Mouse (Mus musculus): Measurements from ENCODE around the gene 0610037L13Rik.

0610037L13Rik gene

GRCm38 (mm10) chr4:107920336-107920735, 30.7 kb downstream of the 0610037L13Rik start:
- DNase-seq (ENCODE audit: low read depth, low spot score): no peak

- no peak for DNase-seq (ENCODE audit: low read depth, low spot score)
Measured at GRCm38 (mm10) chr4:107921152-107921695, 31.6 kb downstream of the 0610037L13Rik start.

DNA sequence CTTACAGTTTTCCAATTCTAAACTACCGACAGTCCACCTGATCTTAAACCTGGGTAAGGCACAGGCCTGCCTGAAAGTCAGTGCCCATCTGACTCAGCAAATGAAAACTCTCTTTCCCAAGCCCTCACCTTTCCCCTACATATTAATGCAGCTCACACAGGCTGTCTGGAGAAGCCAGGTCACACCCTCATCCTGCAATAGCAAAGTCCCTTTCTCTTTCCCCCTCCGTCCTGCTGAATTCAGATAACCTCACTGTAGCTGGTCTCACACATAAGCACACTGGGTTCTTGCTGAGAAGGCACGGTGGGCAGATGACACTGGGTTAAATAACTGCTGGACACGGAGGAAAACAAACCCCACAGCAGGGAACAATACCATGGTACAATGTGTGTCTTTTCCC, 32.3 kb downstream of the 0610037L13Rik start:
- no peak for DNase-seq (ENCODE audit: low read depth, low spot score)

DNA sequence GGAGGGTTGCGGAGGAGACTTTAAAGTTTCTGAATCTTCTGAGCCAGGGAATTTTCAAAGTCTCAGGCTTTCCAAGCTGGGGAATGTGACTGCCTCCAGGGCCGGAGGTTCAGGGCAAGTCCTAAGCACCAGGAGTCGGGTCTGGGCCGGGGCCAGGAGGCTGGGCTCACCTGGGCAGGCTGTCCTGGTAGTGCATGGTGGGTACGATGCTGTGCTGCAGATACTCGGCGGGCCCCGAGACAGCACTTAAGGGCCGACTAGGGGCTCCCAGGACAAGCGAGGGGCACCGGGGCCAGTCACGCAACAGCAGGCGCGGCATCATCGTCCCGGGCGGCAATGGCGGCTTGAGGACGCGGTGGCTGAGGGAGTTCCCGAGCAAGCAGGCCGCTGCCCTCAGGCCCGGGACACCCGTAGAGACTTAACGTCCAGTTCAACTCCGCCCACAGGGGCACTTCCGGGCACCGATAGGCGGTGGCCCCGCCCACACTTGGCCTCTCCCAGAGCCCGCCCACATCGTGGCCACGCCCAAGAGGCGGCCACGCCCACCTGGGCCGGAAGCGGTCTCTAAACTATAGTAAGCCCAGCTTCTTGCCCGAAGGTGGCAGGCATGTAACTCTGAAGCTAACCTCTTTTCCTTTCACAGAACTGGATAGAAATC, 33.7 kb downstream of the 0610037L13Rik start, which contains the start of gene Cpt2:
Cpt2 (minus strand) TSS at position 466 of the 658 bp plus-strand sequence.
- DNase-seq (ENCODE audit: low read depth, low spot score): peak; percentile 95

DNA sequence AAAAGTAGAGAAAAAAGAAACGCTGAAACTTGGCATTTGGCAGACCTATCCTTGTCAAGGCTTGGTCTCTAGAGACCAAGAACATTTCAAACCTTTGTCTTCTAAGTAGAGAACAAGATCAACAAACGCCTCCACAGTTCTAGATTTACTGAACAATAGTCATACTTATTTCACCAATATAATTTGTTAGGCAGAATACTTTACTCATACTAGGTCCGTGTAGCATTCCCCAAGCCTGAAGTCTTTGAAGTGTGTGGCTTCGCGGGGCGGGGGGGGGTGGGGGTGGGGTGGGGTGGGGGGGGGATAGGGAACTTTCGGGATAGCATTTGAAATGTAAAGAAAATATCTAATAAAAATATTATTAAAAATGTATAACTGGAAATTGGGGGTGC, 34.2 kb downstream of the 0610037L13Rik start:
- no peak for DNase-seq (ENCODE audit: low read depth, low spot score)

DNA sequence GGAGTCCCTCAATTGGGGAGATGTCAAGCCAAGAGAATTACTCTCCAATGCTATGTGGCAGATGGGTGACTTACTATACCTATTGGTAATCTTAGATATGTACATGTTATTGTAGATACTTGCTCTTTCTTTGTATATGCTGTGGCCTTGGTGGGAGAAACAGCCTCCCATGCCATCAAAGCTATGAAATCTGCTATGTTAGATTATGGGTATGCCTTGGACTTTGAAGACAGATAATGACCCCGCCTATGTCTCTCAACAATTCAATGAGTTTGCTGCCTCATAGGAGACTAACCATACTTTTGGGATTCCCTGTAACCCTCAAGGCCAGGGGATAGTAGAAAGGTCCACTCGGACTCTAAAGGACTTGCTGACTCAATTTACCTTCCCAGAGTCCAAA, 38.7 kb downstream of the 0610037L13Rik start:
- DNase-seq (ENCODE audit: low read depth, low spot score): no peak

DNA sequence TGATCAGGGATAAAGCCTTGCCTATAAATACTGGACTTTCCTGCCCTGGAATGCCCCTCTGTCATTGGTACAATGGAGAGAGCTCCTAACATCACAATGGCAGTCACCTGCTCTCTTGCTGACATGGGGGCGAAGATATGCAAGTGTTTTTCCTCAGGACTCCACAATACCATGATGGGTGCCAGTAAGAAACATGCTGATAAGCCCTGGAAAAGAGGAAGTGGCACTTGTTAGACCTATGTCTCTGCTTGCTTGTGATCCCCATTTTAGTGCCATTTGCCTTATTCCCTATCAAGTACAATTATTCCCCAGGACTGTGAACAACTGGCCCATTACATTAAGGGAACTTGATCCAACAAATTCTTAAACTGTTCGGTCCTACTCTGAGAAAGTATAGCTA, 39.1 kb downstream of the 0610037L13Rik start:
- DNase-seq (ENCODE audit: low read depth, low spot score): no peak

DNA sequence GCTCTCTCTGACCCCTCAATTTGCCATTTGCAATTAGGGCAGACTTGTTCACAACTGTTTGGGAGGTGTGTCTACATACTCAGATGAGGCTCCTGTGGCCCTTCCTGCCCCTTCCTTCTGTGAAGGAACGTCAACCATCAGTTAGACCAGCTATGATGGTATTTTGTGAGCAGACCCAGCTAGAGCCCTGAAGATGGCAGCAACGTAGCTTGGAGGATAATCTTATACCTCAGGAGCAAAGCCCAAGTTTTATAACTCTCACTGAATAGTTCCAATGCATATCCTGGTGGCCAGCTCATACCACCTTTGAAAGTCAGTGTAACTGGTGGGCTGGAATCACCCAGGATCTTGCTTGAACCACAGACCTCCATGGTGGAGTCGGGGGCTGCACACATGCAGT, 41.8 kb downstream of the 0610037L13Rik start:
- DNase-seq (ENCODE audit: low read depth, low spot score): no peak

- DNase-seq (ENCODE audit: low read depth, low spot score): no peak
Measured at GRCm38 (mm10) chr4:107933239-107933638, 43.6 kb downstream of the 0610037L13Rik start.

GRCm38 (mm10) chr4:107935254-107935653, 45.6 kb downstream of the 0610037L13Rik start:
- DNase-seq (ENCODE audit: low read depth, low spot score): no peak

DNA sequence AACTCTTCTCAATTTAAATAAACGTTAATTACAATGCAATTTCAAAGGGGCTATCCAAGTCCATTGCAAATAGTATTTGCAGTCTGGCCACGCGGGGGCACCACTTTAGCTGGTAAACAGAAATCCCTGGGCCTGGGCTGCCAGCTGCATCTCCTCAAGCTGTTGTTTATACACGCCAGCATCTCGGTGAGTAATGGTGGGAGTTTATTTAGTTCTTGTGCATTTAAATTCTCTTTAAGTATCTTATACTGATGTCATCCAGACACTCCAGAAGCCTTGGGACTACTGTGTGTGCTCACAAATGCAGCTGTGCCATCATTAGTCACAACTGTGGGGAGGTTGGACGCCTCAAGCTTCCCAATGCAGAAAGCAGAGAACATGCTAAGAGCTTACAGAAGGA, 47.7 kb downstream of the 0610037L13Rik start:
- DNase-seq (ENCODE audit: low read depth, low spot score): peak; percentile 49

DNA sequence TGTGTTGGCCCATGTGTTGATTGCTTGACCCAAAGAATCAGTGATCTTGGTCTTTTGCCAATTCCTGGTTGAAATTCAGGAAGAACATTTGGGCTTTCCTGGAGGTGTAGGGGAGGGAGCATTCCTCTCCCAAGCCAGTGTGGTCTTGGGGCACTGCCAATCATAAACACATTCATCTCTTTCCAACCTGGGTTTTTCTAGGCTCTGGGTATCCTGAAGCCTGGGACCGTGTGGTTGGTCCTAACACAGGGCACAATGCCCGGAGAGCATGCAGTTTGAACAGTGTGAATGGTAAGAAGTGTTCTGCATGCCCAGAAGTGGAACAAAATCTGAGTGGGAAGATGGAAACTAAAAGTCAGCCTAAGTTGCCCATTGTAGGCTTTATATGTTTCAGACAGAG, 48.5 kb downstream of the 0610037L13Rik start:
- no peak for DNase-seq (ENCODE audit: low read depth, low spot score)

- no peak for DNase-seq (ENCODE audit: low read depth, low spot score)
Measured at GRCm38 (mm10) chr4:107942741-107943140, 53.1 kb downstream of the 0610037L13Rik start.

DNA sequence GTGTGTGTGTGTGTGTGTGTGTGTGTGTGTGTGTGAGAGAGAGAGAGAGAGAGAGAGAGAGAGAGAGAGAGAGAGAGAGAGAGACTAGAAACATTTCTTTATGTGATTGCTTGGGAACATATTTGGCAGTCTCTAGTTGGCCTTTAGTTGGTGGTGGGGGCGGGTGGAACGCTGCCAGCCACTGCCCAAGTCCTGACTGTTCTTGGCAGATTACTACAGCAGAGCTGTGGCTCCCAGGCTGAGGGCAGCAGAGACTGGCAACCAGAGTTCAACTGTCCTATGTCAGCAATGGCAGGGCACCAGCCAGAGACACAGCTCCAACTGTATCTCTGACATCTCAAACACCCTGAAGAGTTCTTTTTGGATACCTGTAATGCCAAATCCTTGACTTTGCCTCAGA, 54.5 kb downstream of the 0610037L13Rik start:
- no peak for DNase-seq (ENCODE audit: low read depth, low spot score)

Data from mesoderm, embryonic 11.5 days (tissue).